Mouse (Mus musculus) ES-Bruce4 (cell line): ENCODE data around the gene Gatad2a. TPM values are rescaled to one million over a fixed set of nuclear protein-coding genes. Genes with fewer than 3 reads are reported as not detected.
A peak's percentile ranks its signal among the peaks of the same experiment; 100 is the strongest.
"Not testable (repeated sequence)": the region's sequence is repeated elsewhere in the genome, so short reads cannot be mapped to it uniquely, and the experiment has no call there.

Experiments used
- H3K27ac ChIP-seq: 2 replicates; pipeline ENCODE4 v1.5.1; 2012; ENCODE audit warnings: low read length, inconsistent platforms; ENCODE audit not compliant: insufficient read depth
- H3K27me3 ChIP-seq: 2 replicates; pipeline ENCODE4 v1.6.1; 2012; ENCODE audit warnings: mild to moderate bottlenecking, low read length, inconsistent platforms; ENCODE audit not compliant: control insufficient read depth, poor library complexity, insufficient read depth, severe bottlenecking
- H3K36me3 ChIP-seq: 2 replicates; pipeline ENCODE4 v1.6.1; 2012; ENCODE audit warnings: inconsistent platforms, mild to moderate bottlenecking, low read length, moderate library complexity; ENCODE audit not compliant: control insufficient read depth, poor library complexity, insufficient read depth, severe bottlenecking
- H3K4me1 ChIP-seq: one replicate; pipeline ENCODE4 v1.8.1; 2011; ENCODE audit warnings: low read length; ENCODE audit not compliant: control insufficient read depth, insufficient read depth
- H3K4me3 ChIP-seq: 2 replicates; pipeline ENCODE4 v1.5.1; 2011; ENCODE audit warnings: low read depth, mild to moderate bottlenecking, low read length
- H3K9ac ChIP-seq: 2 replicates; pipeline ENCODE4 v1.6.1; 2012; ENCODE audit warnings: low read depth, mild to moderate bottlenecking, inconsistent platforms; ENCODE audit not compliant: poor library complexity, severe bottlenecking
- H3K9me3 ChIP-seq: replicated peaks from 2 replicates; pipeline ENCODE4 v1.6.1; 2012; ENCODE audit warnings: mild to moderate bottlenecking, low read length, inconsistent platforms; ENCODE audit not compliant: control insufficient read depth, poor library complexity, insufficient read depth, severe bottlenecking
- CTCF ChIP-seq: IDR thresholded peaks from one replicate; pipeline ENCODE4 v1.8.1; 2011; ENCODE audit warnings: low read depth, low read length
- EP300 ChIP-seq: IDR thresholded peaks from 2 replicates; pipeline ENCODE4 v1.6.1; 2011; ENCODE audit warnings: low read depth, low read length; ENCODE audit not compliant: insufficient read depth
- POLR2A ChIP-seq: IDR thresholded peaks from one replicate; pipeline ENCODE4 v1.8.1; 2011; ENCODE audit warnings: low read length; ENCODE audit not compliant: insufficient read depth
- polyA plus RNA-seq: library from polyadenylated mRNA; stranded (reverse); fragments of >200 nt; gene quantifications from 2 replicates; pipeline ENCODE4 v1.2.4, GENCODE M21; 2011; ENCODE audit warnings: low read depth; ENCODE audit not compliant: missing spikeins, insufficient read depth, insufficient read length

The Gatad2a gene
- polyA plus RNA-seq, 1 experiment, result 155 TPM

DNA sequence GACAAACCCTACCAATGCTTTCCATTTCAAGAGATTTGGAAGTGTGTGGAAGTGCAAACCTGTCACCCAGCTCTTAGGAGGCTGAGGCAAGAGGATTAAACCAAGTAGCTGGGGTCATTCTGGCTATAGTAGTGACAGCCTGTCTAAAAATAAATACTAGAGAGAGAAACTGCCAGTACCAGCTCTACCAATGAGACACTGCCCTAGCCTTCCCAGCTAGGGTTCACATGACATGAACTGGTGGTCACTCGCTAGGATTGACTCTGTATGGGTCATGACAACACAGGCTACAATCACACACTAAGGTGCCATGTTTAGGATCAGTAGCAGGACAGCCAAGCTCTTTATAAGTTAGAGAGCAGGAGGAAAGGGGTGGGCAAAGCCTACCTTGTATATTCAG lies 34.1 kb upstream of the Gatad2a start:
- no peaks in the 10 kb centered on the region for H3K9me3 ChIP-seq
- no peak overlapping the region for H3K9ac ChIP-seq
- no peak overlapping the region for H3K4me3 ChIP-seq
- H3K27ac ChIP-seq, result no peak overlapping the region
- H3K36me3 ChIP-seq, result peaks cover 49% of the 10 kb centered on the region
- H3K4me1 ChIP-seq, result no peaks in the 10 kb centered on the region
- no peaks in the 10 kb centered on the region for H3K27me3 ChIP-seq
- TF ChIP-seq CTCF (no peak), POLR2A (no peak), EP300 (no peak)

DNA sequence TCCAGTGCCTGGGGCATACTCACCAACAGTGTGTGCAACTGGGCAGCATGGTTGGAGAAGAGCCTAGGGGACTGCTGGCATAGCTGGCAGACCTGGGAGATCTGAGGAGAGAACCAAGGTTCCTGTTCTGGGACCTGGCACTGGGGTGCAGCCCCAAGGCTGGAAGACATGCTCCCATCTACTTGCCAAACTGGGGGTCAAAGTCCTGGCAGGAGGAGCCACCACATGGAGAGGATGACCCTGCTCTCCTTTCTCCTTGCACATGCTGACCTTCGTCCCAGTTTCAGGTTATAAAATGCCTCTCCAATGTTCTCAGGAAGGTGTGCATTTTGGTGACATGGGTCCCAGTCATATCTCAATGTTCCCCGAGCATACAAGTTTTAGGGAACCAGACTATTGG lies 30.0 kb upstream of the Gatad2a start:
- Histone ChIP-seq H3K9me3 (no peaks in the 10 kb centered on the region), H3K4me3 (no peak overlapping the region), H3K4me1 (no peaks in the 10 kb centered on the region), H3K9ac (no peak overlapping the region), H3K36me3 (peaks cover 82% of the 10 kb centered on the region), H3K27me3 (no peaks in the 10 kb centered on the region), H3K27ac (no peak overlapping the region)
- TF ChIP-seq CTCF (no peak), POLR2A (no peak), EP300 (no peak)

DNA sequence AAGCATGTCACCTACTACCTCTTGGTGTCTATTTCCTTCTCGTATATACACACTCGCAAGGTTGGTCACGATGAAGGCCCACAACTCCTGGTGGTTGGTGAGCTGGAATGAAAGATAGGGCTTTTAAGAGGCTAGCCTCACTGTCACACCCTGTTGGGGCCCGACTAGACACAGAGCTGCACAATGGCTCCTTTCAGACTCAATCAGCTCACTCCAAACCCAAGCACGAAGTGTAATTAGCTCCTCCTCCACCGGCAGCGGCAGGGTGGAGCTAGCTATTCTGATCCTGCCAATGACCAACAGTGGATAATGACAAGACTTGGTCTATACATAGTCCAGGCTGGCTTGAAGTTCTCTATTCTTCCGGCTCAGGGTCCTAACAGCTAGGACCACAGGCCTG lies 27.4 kb upstream of the Gatad2a start:
- Histone ChIP-seq H3K27ac (no peak overlapping the region), H3K9ac (no peak overlapping the region), H3K9me3 (no peaks in the 10 kb centered on the region), H3K4me1 (no peaks in the 10 kb centered on the region), H3K27me3 (no peaks in the 10 kb centered on the region), H3K36me3 (peaks cover 87% of the 10 kb centered on the region), H3K4me3 (no peak overlapping the region)
- TF ChIP-seq POLR2A (no peak), EP300 (no peak), CTCF (no peak)

DNA sequence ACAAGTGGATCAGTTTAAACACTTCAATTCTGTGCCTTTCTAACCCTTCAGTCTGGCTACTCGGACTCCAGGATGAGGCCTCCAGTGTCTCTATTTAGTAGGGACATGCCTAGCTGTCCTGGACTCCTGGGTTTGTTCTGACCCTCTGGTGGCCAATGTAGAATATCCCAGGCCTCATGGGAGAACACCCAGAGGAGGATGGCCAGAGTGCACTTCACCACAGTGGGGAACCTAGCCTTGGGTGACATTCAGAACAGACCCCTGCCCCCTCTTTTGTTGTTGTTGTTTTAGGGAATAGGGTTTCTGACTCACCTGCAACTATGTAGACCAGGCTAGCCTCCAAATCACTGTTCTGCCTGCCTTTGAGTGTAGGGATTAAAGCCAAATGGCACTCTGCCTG lies 18.8 kb upstream of the Gatad2a start:
- no peaks in the 10 kb centered on the region for H3K27me3 ChIP-seq
- H3K9ac ChIP-seq, result no peak overlapping the region
- H3K36me3 ChIP-seq, result peaks cover 16% of the 10 kb centered on the region
- H3K27ac ChIP-seq, result no peak overlapping the region; the same call in 1 of the 2 replicates
- no peak overlapping the region for H3K4me3 ChIP-seq
- H3K4me1 ChIP-seq, result peaks cover 1% of the 10 kb centered on the region
- no peak for TF ChIP-seq CTCF
- no peak for TF ChIP-seq POLR2A
- no peak for TF ChIP-seq EP300
- no peaks in the 10 kb centered on the region for H3K9me3 ChIP-seq

DNA sequence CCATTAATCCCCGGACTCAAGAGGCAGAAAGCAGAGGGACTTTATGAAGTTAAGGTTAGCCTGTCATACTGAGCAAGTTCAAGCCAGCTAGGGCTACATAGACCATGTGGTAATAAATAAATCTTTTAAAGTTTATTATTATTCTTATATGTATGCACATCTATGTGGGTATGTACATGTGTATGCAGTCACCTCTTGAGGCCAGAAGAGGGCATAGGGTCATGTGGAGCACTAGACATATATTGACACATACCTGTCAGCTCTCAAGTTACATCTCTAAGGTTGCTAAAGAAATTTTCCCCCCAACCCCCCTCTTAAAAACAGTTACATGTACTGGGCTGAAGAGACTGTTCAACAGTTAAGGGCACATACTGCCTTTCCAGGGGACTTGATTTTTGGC lies 16.6 kb upstream of the Gatad2a start:
- TF ChIP-seq POLR2A (no peak), CTCF (no peak), EP300 (no peak)
- Histone ChIP-seq H3K9ac (0 out of 2 replicates have a peak overlapping the region, but pooled peaks have one; percentile 5), H3K36me3 (0 out of 2 replicates have a peak, but pooled peaks cover 2% of the 10 kb centered on the region), H3K27ac (peak overlapping the region; percentile 84), H3K4me3 (no peak overlapping the region), H3K9me3 (no peaks in the 10 kb centered on the region), H3K4me1 (peaks cover 1% of the 10 kb centered on the region), H3K27me3 (no peaks in the 10 kb centered on the region)

DNA sequence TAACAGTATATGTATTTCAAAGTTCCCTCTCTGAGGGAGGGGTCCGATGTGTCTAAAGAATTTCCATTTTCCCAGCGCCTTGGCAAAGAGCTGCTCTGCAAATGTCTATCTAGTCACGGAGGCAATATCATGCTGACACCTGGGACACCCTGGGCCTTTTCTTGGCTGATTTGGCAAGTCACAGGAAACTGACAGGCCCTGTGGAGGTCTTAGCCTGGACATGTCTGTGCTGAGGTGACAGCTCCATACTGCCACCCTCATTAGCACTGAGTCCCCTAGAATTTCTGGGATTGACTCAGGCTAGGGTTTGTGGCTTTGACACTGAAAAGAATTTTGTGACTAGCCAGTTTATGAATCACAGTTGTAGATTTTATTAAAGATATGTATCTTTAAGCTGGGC lies 16.2 kb upstream of the Gatad2a start:
- TF ChIP-seq EP300 (no peak), POLR2A (no peak)
- H3K9me3 ChIP-seq, result no peaks in the 10 kb centered on the region
- no peak overlapping the region for H3K4me3 ChIP-seq
- H3K9ac ChIP-seq, result peak overlapping the region; percentile 5; the same call in 1 of the 2 replicates
- H3K4me1 ChIP-seq, result peaks cover 1% of the 10 kb centered on the region
- 0 out of 2 replicates have a peak, but pooled peaks cover 2% of the 10 kb centered on the region for H3K36me3 ChIP-seq
- peak overlapping the region; percentile 44 for H3K27ac ChIP-seq
- no peaks in the 10 kb centered on the region for H3K27me3 ChIP-seq

DNA sequence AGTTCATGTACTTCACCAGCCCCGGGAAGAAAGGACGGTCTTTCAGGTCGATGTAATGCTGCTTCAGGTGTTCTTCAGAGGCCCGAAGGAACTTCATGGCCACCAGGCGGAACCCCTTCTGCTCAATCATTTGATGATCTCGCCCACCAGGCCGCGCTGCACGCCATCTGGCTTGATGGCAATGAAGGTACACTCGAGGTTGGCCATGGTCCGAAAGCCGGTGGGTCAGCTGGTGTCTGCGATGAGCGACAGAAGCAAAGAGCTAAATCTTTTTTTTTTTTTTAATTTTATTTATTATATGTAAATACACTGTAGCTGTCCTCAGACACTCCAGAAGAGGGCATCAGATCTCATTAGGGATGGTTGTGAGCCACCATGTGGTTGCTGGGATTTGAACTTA lies 14.6 kb upstream of the Gatad2a start:
- H3K9ac ChIP-seq, H3K27me3 ChIP-seq, H3K27ac ChIP-seq, H3K9me3 ChIP-seq, H3K4me1 ChIP-seq, H3K36me3 ChIP-seq, H3K4me3 ChIP-seq: not testable (repeated sequence)
